ENCODE assay signal across 9 mouse cellular contexts in genomic region chr1:51466385-51466784, GRCm38 (mm10). TPM values are rescaled to one million over a fixed set of nuclear protein-coding genes. Genes with fewer than 3 reads are reported as not detected.
DNase-seq lines count a peak whose midpoint lies in the region; ATAC-seq and TF ChIP-seq lines count a peak whose summit lies in the region.
"Had no signal": no experiment of that assay in that cellular context is flagged by ENCODE, and none has a peak within 500 bp of the region (broad histone marks: within the 10 kb centered on the region; RNA-seq: fewer than 3 reads in every experiment).

No protein-coding gene starts in this region.

- TF ChIP-seq POLR2A in cerebellum, adult 2 months (IDR thresholded peaks at IDR 0.05; ENCODE audit: borderline replicate concordance, insufficient read depth, low read length), result no peak

- TF ChIP-seq CTCF in cerebellum, adult 2 months (IDR thresholded peaks at IDR 0.05; ENCODE audit: borderline replicate concordance, insufficient read depth, low read depth, low read length), result peak; percentile 9; the same call in 1 of the 2 replicates

- H3K27ac ChIP-seq in cerebellum, adult 2 months (ENCODE audit: insufficient read depth, low read length), result no peak overlapping the region
- H3K27ac ChIP-seq: embryonic facial prominence, embryonic 13.5 days had no signal

- H3K4me1 ChIP-seq in cerebellum, adult 2 months (ENCODE audit: control insufficient read depth, insufficient read depth, low read length), result peaks cover 2% of the 10 kb centered on the region
- H3K4me1 ChIP-seq: embryonic facial prominence, embryonic 13.5 days had no signal

- ATAC-seq in megakaryocyte-erythroid progenitor cell, adult 5-6 weeks (replicated peaks; ENCODE audit: low FRiP score, low TSS enrichment, poor library complexity, severe bottlenecking), result peak; percentile 82

- H3K27me3 ChIP-seq in cerebellum, adult 2 months (ENCODE audit: control insufficient read depth, insufficient read depth, low read length), result no peaks in the 10 kb centered on the region
- H3K27me3 ChIP-seq: embryonic facial prominence, embryonic 13.5 days had no signal

- peak in 1 of 2 experiments; percentile 28 for DNase-seq in cerebellum, adult 2 months
- DNase-seq in cerebellum, adult 11 months, result no peak
- peak; percentile 22 for DNase-seq in layer of hippocampus, adult 11-12 months (ENCODE audit: low spot score)
- no peak for DNase-seq in layer of hippocampus, postnatal 25 days (ENCODE audit: extremely low spot score in 1 of 2, low spot score in 1 of 2)
- DNase-seq in ZHBTc4 (ENCODE audit: low read depth, low spot score), result peak; percentile 36
- DNase-seq in thymus, postnatal 25 days, result no peak
- DNase-seq in urinary bladder, adult 18-20 months (ENCODE audit: low spot score in 2 of 2), result no peak

- 51% methylated on average over 1 of the region's 1 CpGs for WGBS in cerebellum, adult 2 months

- no peak overlapping the region for H3K4me3 ChIP-seq in cerebellum, adult 2 months (replicated peaks; ENCODE audit: insufficient read depth, low read depth, low read length)
- H3K4me3 ChIP-seq: embryonic facial prominence, embryonic 13.5 days had no signal

RNA-seq across cellular contexts. Expression of gene Nabp1, which starts 11.8 kb away (rescaled TPM):
- polyA plus RNA-seq in cerebellum, adult 2 months (2012; rRNA removed), result 8.2 and 9.6 TPM in 2 replicates
- 10 to 100 TPM; 15.6 to 22.3 TPM for total RNA-seq in layer of hippocampus, postnatal 25 days (2021)
- total RNA-seq in megakaryocyte-erythroid progenitor cell, adult 5-6 weeks (2014; fragmentation: Nextera tagmentation), result 6.1 and 7.1 TPM in 2 replicates
- 32.2 and 36.0 TPM in 2 replicates for total RNA-seq in megakaryocyte-erythroid progenitor cell, adult 5-6 weeks (2017)

Comparison
In these comparisons a context has a peak if more than half of its experiments do, and no peak if none do; other contexts are left out.
1. DNase-seq: peak in layer of hippocampus, adult 11-12 months (single experiment) and ZHBTc4 (single experiment); none in cerebellum, adult 11 months (single experiment), layer of hippocampus, postnatal 25 days (0 of 2), thymus, postnatal 25 days (single experiment) and urinary bladder, adult 18-20 months (0 of 2).